Mouse (Mus musculus) kidney, adult 2 months (tissue): ENCODE results near the gene Nos1. TPM values are rescaled to one million over a fixed set of nuclear protein-coding genes. Genes with fewer than 3 reads are reported as not detected.

ENCODE experiments used
- DNase-seq: peaks from one replicate; pipeline ENCODE4 v3.0.0; 2021
- H3K27ac ChIP-seq: fragments of 200-500 bp; 2 replicates; pipeline ENCODE4 v1.5.1; 2012; ENCODE audit warnings: low read depth, low read length, control low read depth, inconsistent platforms; ENCODE audit not compliant: insufficient read depth
- H3K27me3 ChIP-seq: fragments of 200-500 bp; replicated peaks from 2 replicates; pipeline ENCODE4 v1.6.1; 2012; ENCODE audit warnings: mild to moderate bottlenecking, moderate library complexity, low read length, inconsistent platforms; ENCODE audit not compliant: control insufficient read depth, insufficient read depth
- H3K36me3 ChIP-seq: fragments of 200-500 bp; 2 replicates; pipeline ENCODE4 v1.6.1; 2012; ENCODE audit warnings: mild to moderate bottlenecking, moderate library complexity, low read length, inconsistent platforms; ENCODE audit not compliant: control insufficient read depth, insufficient read depth
- H3K4me1 ChIP-seq: fragments of 200-500 bp; 2 replicates; pipeline ENCODE4 v1.6.1; 2011; ENCODE audit warnings: low read length; ENCODE audit not compliant: control insufficient read depth, insufficient read depth
- H3K4me3 ChIP-seq: fragments of 200-500 bp; 2 replicates; pipeline ENCODE4 v1.5.1; 2011; ENCODE audit warnings: mild to moderate bottlenecking, low read depth, low read length, control low read depth; ENCODE audit not compliant: insufficient read depth
- CTCF ChIP-seq: fragments of 200-500 bp; conservative IDR thresholded peaks from 2 replicates; pipeline ENCODE4 v1.5.1; 2011; ENCODE audit warnings: low read depth, mild to moderate bottlenecking, control low read depth, low read length, moderate library complexity, mixed read lengths; ENCODE audit not compliant: insufficient read depth, insufficient read length
- POLR2A ChIP-seq: fragments of 200-500 bp; IDR thresholded peaks from one replicate; pipeline ENCODE4 v1.6.1; 2011; ENCODE audit warnings: low read depth, low read length, control low read depth
- WGBS: fragments of 180-500 bp; shearing (Covaris S2); methylation state at CpG from one replicate; pipeline ENCODE4 v1.1.7; 2018; 5-methylcytosine and 5-hydroxymethylcytosine counted together
- polyA plus RNA-seq: library from polyadenylated mRNA; depleted of rRNA; stranded (reverse); fragments of >200 nt; gene quantifications from 2 replicates; pipeline ENCODE4 v1.2.3, GENCODE M21; 2012

Nos1 gene
- polyA plus RNA-seq, 1 experiment, result 0.67 TPM

DNA sequence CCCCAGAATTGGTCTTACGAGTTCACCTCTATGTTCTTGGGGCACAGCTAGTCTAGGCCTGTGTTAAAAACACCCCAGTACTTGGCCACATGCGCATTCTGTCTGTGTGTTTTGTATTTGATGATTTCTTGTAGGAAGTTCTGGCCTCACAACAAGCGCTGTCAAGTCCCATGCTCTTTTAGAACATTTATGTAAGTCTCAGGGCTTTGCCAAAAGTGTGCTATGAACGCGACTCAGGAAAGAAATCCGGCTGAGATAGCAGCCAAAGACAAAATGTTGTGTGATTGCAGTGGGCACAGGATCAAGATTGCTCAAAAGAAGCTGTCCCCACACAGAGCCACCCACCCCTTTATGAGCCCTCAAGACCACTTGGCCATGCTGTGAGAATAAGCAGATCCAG is 212.7 kb downstream of the Nos1 start:
- TF ChIP-seq CTCF, result no peak
- TF ChIP-seq POLR2A, result no peak
- Histone ChIP-seq H3K36me3 (no peaks in the 10 kb centered on the region; the same call in 1 of the 2 replicates), H3K4me1 (peaks cover 9% of the 10 kb centered on the region; the same call in 1 of the 2 replicates), H3K27me3 (no peaks in the 10 kb centered on the region), H3K4me3 (no peak overlapping the region), H3K27ac (no peak overlapping the region)
- DNase-seq, result no peak
- WGBS, result 88% methylated on average over 6 of the region's 6 CpGs

GRCm38 (mm10) chr5:117995372-117995901 is 214.6 kb downstream of the Nos1 start:
- no peaks in the 10 kb centered on the region; the same call in 1 of the 2 replicates for H3K36me3 ChIP-seq
- peak; percentile 85 for DNase-seq
- no peaks in the 10 kb centered on the region for H3K27me3 ChIP-seq
- no peak overlapping the region; the same call in 1 of the 2 replicates for H3K27ac ChIP-seq
- no peak overlapping the region for H3K4me3 ChIP-seq
- WGBS, result 49% methylated on average over 8 of the region's 8 CpGs
- peaks cover 9% of the 10 kb centered on the region; the same call in 1 of the 2 replicates for H3K4me1 ChIP-seq
- TF ChIP-seq POLR2A (no peak), CTCF (no peak)

- DNase-seq, result no peak
- TF ChIP-seq POLR2A, result no peak
- TF ChIP-seq CTCF, result no peak
- Histone ChIP-seq H3K27ac (no peak overlapping the region), H3K4me3 (no peak overlapping the region), H3K4me1 (peaks cover 9% of the 10 kb centered on the region; the same call in 1 of the 2 replicates), H3K27me3 (no peaks in the 10 kb centered on the region), H3K36me3 (no peaks in the 10 kb centered on the region; the same call in 1 of the 2 replicates)
- WGBS, result 82% methylated on average over 6 of the region's 6 CpGs
Measured at GRCm38 (mm10) chr5:117995911-117996310, 215.1 kb downstream of the Nos1 start.

DNA sequence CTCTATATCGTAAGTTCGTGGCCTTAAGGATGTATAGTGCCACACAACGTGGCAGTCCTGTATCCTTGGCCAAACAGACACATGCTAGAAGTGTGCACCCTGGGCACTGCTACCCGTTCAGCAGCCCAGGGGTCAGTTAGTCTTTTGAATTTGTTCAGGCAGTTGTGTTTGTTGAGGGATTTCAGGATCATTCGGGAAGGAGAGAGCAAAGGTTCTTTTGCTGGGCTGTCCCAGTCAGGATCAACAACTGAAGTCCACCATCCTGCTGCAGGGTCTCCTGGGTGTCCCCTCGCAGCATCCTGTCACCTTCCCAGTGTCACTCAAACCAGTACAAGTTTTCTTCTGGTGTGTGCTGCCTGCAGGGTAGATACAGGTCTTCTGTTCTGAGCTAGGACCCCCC is 215.7 kb downstream of the Nos1 start:
- no peaks in the 10 kb centered on the region for H3K36me3 ChIP-seq
- 77% methylated on average over 6 of the region's 6 CpGs for WGBS
- H3K4me1 ChIP-seq, result peaks cover 9% of the 10 kb centered on the region; the same call in 1 of the 2 replicates
- TF ChIP-seq CTCF, result no peak
- no peak for TF ChIP-seq POLR2A
- H3K27ac ChIP-seq, result no peak overlapping the region
- no peak overlapping the region for H3K4me3 ChIP-seq
- DNase-seq, result peak; percentile 31
- no peaks in the 10 kb centered on the region for H3K27me3 ChIP-seq

- Histone ChIP-seq H3K27me3 (no peaks in the 10 kb centered on the region), H3K27ac (peak overlapping the region; percentile 18; the same call in 1 of the 2 replicates), H3K4me3 (no peak overlapping the region), H3K36me3 (no peaks in the 10 kb centered on the region), H3K4me1 (peaks cover 9% of the 10 kb centered on the region; the same call in 1 of the 2 replicates)
- 50% methylated on average over 10 of the region's 10 CpGs for WGBS
- DNase-seq, result peak; percentile 81
- no peak for TF ChIP-seq POLR2A
- no peak for TF ChIP-seq CTCF
Measured at GRCm38 (mm10) chr5:117997434-117997970, 216.7 kb downstream of the Nos1 start.

DNA sequence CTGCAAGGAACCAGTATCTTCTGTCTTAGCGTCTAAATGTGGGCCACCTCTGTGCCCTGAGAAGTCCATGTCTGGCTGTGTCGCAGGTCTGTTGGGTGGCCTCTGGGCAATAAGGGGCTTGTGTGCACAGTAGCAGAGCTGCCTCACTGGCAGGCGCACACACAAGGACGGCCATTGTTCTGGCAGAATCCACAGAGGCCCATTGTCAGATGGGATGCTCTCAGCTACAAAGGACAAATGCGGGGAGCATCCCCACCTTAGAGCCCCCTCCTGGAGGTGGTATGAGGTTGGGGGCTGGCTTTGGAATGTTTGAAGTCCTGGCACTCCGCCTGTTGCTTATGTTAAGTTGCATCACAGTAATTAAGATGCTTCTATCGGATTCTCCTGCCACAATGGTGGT is 218.2 kb downstream of the Nos1 start:
- H3K27me3 ChIP-seq, result no peaks in the 10 kb centered on the region
- peaks cover 9% of the 10 kb centered on the region; the same call in 1 of the 2 replicates for H3K4me1 ChIP-seq
- WGBS, result 90% methylated on average over 7 of the region's 7 CpGs
- DNase-seq, result no peak
- TF ChIP-seq CTCF (no peak), POLR2A (no peak)
- H3K36me3 ChIP-seq, result no peaks in the 10 kb centered on the region
- H3K27ac ChIP-seq, result no peak overlapping the region
- no peak overlapping the region for H3K4me3 ChIP-seq

DNA sequence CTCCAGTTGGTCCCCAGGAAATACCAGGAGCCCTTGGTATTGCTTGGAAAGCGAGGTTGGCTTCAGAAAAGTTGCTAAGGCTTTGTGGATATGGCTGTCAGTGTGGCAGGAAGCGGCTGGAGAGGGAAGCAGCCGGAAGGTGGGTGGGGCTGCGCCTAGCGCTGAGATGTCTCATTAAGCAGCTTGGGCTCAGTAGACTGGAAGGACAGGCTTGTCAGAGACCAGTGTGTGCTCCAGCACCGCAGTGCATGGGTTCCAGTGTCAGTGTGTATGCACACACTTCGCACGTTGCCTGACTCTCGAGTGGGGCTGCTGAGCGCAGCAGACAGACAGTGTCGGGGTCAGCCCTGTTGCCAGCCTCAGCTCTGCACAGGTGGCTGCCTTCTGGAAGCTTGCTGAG is 218.8 kb downstream of the Nos1 start:
- H3K36me3 ChIP-seq, result no peaks in the 10 kb centered on the region
- peaks cover 9% of the 10 kb centered on the region; the same call in 1 of the 2 replicates for H3K4me1 ChIP-seq
- TF ChIP-seq CTCF (no peak), POLR2A (no peak)
- no peaks in the 10 kb centered on the region for H3K27me3 ChIP-seq
- no peak overlapping the region for H3K4me3 ChIP-seq
- 82% methylated on average over 11 of the region's 11 CpGs for WGBS
- DNase-seq, result no peak
- H3K27ac ChIP-seq, result no peak overlapping the region
